In genomic region chr6:39592401-39593214, GRCm38 (mm10) we compare ENCODE assay signal across 8 mouse cellular contexts. TPM values are rescaled to one million over a fixed set of nuclear protein-coding genes. Genes with fewer than 3 reads are reported as not detected.
DNase-seq lines count a peak whose midpoint lies in the region; ATAC-seq and TF ChIP-seq lines count a peak whose summit lies in the region.

Gene Ndufb2, plus strand, starts transcription at chr6:39592574.

- peaks cover 4 to 8% of the 10 kb centered on the region in 2 experiments for H3K36me3 ChIP-seq in MEL (ENCODE audit: control insufficient read depth in 1 of 2, insufficient read depth in 2 of 2, low read length in 2 of 2)
- H3K36me3 ChIP-seq in forebrain, postnatal 0 days (ENCODE audit: insufficient read depth): peaks cover 32% of the 10 kb centered on the region
- peaks cover 11% of the 10 kb centered on the region; the same call in 1 of the 2 replicates for H3K36me3 ChIP-seq in lung, embryonic 15.5 days

- H3K27ac ChIP-seq in MEL (ENCODE audit: control insufficient read depth, low read depth, low read length): peak within 1 kb of the TSS; percentile 63
- peak within 1 kb of the TSS; percentile 98 for H3K27ac ChIP-seq in cerebellum, adult 2 months (ENCODE audit: insufficient read depth, low read length)
- H3K27ac ChIP-seq in forebrain, postnatal 0 days (ENCODE audit: low read depth, low read length): peak within 1 kb of the TSS; percentile 92
- peak within 1 kb of the TSS; percentile 94 for H3K27ac ChIP-seq in lung, embryonic 15.5 days

- H3K4me1 ChIP-seq in MEL (ENCODE audit: control insufficient read depth in 1 of 2, insufficient read depth in 2 of 2, low read length in 2 of 2): peaks cover 3 to 9% of the 10 kb centered on the region in 2 experiments; a peak in 3 of 4 replicates
- H3K4me1 ChIP-seq in cerebellum, adult 2 months (ENCODE audit: control insufficient read depth, insufficient read depth, low read length): peaks cover 9% of the 10 kb centered on the region
- H3K4me1 ChIP-seq in forebrain, postnatal 0 days (ENCODE audit: insufficient read depth): peaks cover 9% of the 10 kb centered on the region; the same call in 1 of the 2 replicates
- peaks cover 11% of the 10 kb centered on the region for H3K4me1 ChIP-seq in lung, embryonic 15.5 days

- DNase-seq in MEL (ENCODE audit: low read depth, low spot score): peak; percentile 97
- DNase-seq in cerebellum, adult 2 months: peak; percentile 96 to 98
- peak; percentile 97 for DNase-seq in forebrain, postnatal 0 days
- DNase-seq in heart, postnatal 4 days: peak; percentile 93
- DNase-seq in layer of hippocampus, adult 8-10 months (ENCODE audit: low spot score in 2 of 2): peak; percentile 93 to 95
- DNase-seq in ovary, adult 18-20 months (ENCODE audit: low spot score): peak; percentile 88
- DNase-seq in thymus, postnatal 0 days (ENCODE audit: low spot score): peak; percentile 93

- no peak for TF ChIP-seq RAD21 in MEL (IDR thresholded peaks at IDR 0.05; ENCODE audit: low read depth, low read length)

- H3K9ac ChIP-seq in MEL (ENCODE audit: control insufficient read depth, low read depth, low read length, poor library complexity, severe bottlenecking): peak within 1 kb of the TSS; percentile 84
- peak within 1 kb of the TSS; percentile 90 for H3K9ac ChIP-seq in forebrain, postnatal 0 days
- peak within 1 kb of the TSS; percentile 89 for H3K9ac ChIP-seq in lung, embryonic 15.5 days

- no peaks in the 10 kb centered on the region for H3K9me3 ChIP-seq in MEL (replicated peaks; ENCODE audit: insufficient read depth, low read length)
- no peaks in the 10 kb centered on the region for H3K9me3 ChIP-seq in forebrain, postnatal 0 days (ENCODE audit: low read length)
- H3K9me3 ChIP-seq in lung, embryonic 15.5 days: no peaks in the 10 kb centered on the region

- H3K79me2 ChIP-seq in MEL (ENCODE audit: control insufficient read depth, insufficient read depth, low read length, poor library complexity): peaks cover 14% of the 10 kb centered on the region

- no peak for TF ChIP-seq CTCF in MEL (IDR thresholded peaks at IDR 0.05 in 2 of 3, conservative IDR thresholded peaks at IDR 0.05 in 1 of 3; ENCODE audit: control insufficient read depth in 1 of 3, insufficient read depth in 1 of 3, low read depth in 2 of 3, low read length in 3 of 3, poor library complexity in 1 of 3, severe bottlenecking in 1 of 3)
- no peak for TF ChIP-seq CTCF in cerebellum, adult 2 months (IDR thresholded peaks at IDR 0.05; ENCODE audit: borderline replicate concordance, insufficient read depth, low read depth, low read length)
- TF ChIP-seq CTCF in forebrain, postnatal 0 days (IDR thresholded peaks at IDR 0.05; ENCODE audit: low read depth): no peak

- H3K4me2 ChIP-seq in forebrain, postnatal 0 days (ENCODE audit: low read depth): peak within 1 kb of the TSS; percentile 66
- H3K4me2 ChIP-seq in lung, embryonic 15.5 days: peak within 1 kb of the TSS; percentile 71

- ATAC-seq in forebrain, postnatal 0 days: peak; percentile 99
- peak; percentile 98 for ATAC-seq in lung, embryonic 15.5 days (ENCODE audit: borderline replicate concordance, extremely low read depth, low FRiP score, low TSS enrichment)

- no peak for TF ChIP-seq EP300 in MEL (IDR thresholded peaks at IDR 0.05; ENCODE audit: low read depth in 1 of 2, low read length in 2 of 2)

- peak; percentile 80 to 91 for TF ChIP-seq POLR2A in MEL (IDR thresholded peaks at IDR 0.05; ENCODE audit: control insufficient read depth in 1 of 2, insufficient read depth in 1 of 2, low read depth in 1 of 2, low read length in 2 of 2, poor library complexity in 1 of 2)
- TF ChIP-seq POLR2A in cerebellum, adult 2 months (IDR thresholded peaks at IDR 0.05; ENCODE audit: borderline replicate concordance, insufficient read depth, low read length): peak; percentile 85; the same call in 1 of the 2 replicates

- under 1% methylated on average over 56 of the region's 56 CpGs for WGBS in cerebellum, adult 2 months
- 2% methylated on average over 49 of the region's 56 CpGs for WGBS in forebrain, postnatal 0 days
- WGBS in lung, embryonic 15.5 days: under 1% methylated on average over 56 of the region's 56 CpGs

- H3K4me3 ChIP-seq in MEL (ENCODE audit: control insufficient read depth in 1 of 2, insufficient read depth in 1 of 2, low read depth in 2 of 2, low read length in 2 of 2): peak within 1 kb of the TSS; percentile 82 to 98
- H3K4me3 ChIP-seq in cerebellum, adult 2 months (replicated peaks; ENCODE audit: insufficient read depth, low read depth, low read length): peak within 1 kb of the TSS; percentile 82
- peak within 1 kb of the TSS; percentile 90 for H3K4me3 ChIP-seq in forebrain, postnatal 0 days (ENCODE audit: low read depth, low read length)
- H3K4me3 ChIP-seq in lung, embryonic 15.5 days: peak within 1 kb of the TSS; percentile 92

- no peaks in the 10 kb centered on the region for H3K27me3 ChIP-seq in MEL (ENCODE audit: control insufficient read depth in 1 of 2, insufficient read depth in 2 of 2, low read length in 2 of 2)
- H3K27me3 ChIP-seq in cerebellum, adult 2 months (ENCODE audit: control insufficient read depth, insufficient read depth, low read length): no peaks in the 10 kb centered on the region
- H3K27me3 ChIP-seq in forebrain, postnatal 0 days (ENCODE audit: insufficient read depth, low read length): no peaks in the 10 kb centered on the region
- H3K27me3 ChIP-seq in lung, embryonic 15.5 days: no peaks in the 10 kb centered on the region

TF ChIP-seq in MEL, 35 proteins besides CTCF, POLR2A, EP300 and RAD21 (continues in another document):
- TF ChIP-seq SIN3A (IDR thresholded peaks at IDR 0.05; ENCODE audit: low read length): peak; percentile 75
- TF ChIP-seq USF2 (IDR thresholded peaks at IDR 0.05; ENCODE audit: borderline replicate concordance in 1 of 2, insufficient read depth in 1 of 2, low read depth in 1 of 2, low read length in 2 of 2): no peak
- TF ChIP-seq GABPA (IDR thresholded peaks at IDR 0.05; ENCODE audit: low read depth, low read length): peak; percentile 42; the same call in 1 of the 2 replicates
- peak; percentile 39; the same call in 1 of the 2 replicates for TF ChIP-seq ETS1 (IDR thresholded peaks at IDR 0.05; ENCODE audit: low read depth, low read length)
- 0 out of 2 replicates have a peak, but pooled peaks have one; percentile 12 for TF ChIP-seq RCOR1 (IDR thresholded peaks at IDR 0.05; ENCODE audit: low read depth, low read length)
- TF ChIP-seq NRF1 (IDR thresholded peaks at IDR 0.05; ENCODE audit: insufficient read depth, low read depth, low read length, poor library complexity, severe bottlenecking): peak; percentile 41; the same call in 1 of the 2 replicates
- peak; percentile 94 for TF ChIP-seq HCFC1 (IDR thresholded peaks at IDR 0.05; ENCODE audit: low read depth, low read length)
- TF ChIP-seq USF1 (IDR thresholded peaks at IDR 0.05; ENCODE audit: low read depth, low read length): 0 out of 2 replicates have a peak, but pooled peaks have one; percentile 23
- no peak for TF ChIP-seq SMC3 (IDR thresholded peaks at IDR 0.05; ENCODE audit: low read depth, low read length)
- no peak for TF ChIP-seq CHD1 (IDR thresholded peaks at IDR 0.05; ENCODE audit: low read depth, low read length)
- peak; percentile 56; the same call in 1 of the 2 replicates for TF ChIP-seq ZKSCAN1 (IDR thresholded peaks at IDR 0.05; ENCODE audit: low read depth, low read length)
- peak; percentile 69; the same call in 1 of the 2 replicates for TF ChIP-seq MYC (IDR thresholded peaks at IDR 0.05; ENCODE audit: low read depth, low read length)
- 0 out of 2 replicates have a peak, but pooled peaks have one; percentile 66 for TF ChIP-seq POLR2AphosphoS5 (IDR thresholded peaks at IDR 0.05; ENCODE audit: borderline replicate concordance, low read depth, low read length)
- TF ChIP-seq CHD2 (IDR thresholded peaks at IDR 0.05; ENCODE audit: low read length): no peak
- peak; percentile 97 for TF ChIP-seq POLR2AphosphoS2 (IDR thresholded peaks at IDR 0.05; ENCODE audit: low read length)
- TF ChIP-seq JUND (IDR thresholded peaks at IDR 0.05; ENCODE audit: low read depth, low read length): no peak
- no peak for TF ChIP-seq E2F4 (IDR thresholded peaks at IDR 0.05; ENCODE audit: borderline replicate concordance, low read depth, low read length)
- TF ChIP-seq BHLHE40 (IDR thresholded peaks at IDR 0.05; ENCODE audit: borderline replicate concordance, low read depth, low read length): no peak
- TF ChIP-seq MAFK (IDR thresholded peaks at IDR 0.05; ENCODE audit: borderline replicate concordance, low read depth, low read length): no peak
- TF ChIP-seq MEF2A (IDR thresholded peaks at IDR 0.05; ENCODE audit: extremely low read depth, insufficient replicate concordance, low read depth, low read length, poor library complexity, severe bottlenecking): peak; percentile 53; the same call in 1 of the 2 replicates
- TF ChIP-seq TAL1 (IDR thresholded peaks at IDR 0.05; ENCODE audit: low read length): no peak
- peak; percentile 25; the same call in 1 of the 2 replicates for TF ChIP-seq MAZ (IDR thresholded peaks at IDR 0.05; ENCODE audit: low read depth, low read length)
- no peak for TF ChIP-seq ZC3H11A (IDR thresholded peaks at IDR 0.05; ENCODE audit: low read depth, low read length)
- peak; percentile 76 for TF ChIP-seq KAT2A (conservative IDR thresholded peaks at IDR 0.05; ENCODE audit: low read depth, low read length)
- TF ChIP-seq UBTF (IDR thresholded peaks at IDR 0.05; ENCODE audit: borderline replicate concordance, insufficient read depth, low read depth, low read length): no peak
- peak; percentile 78 for TF ChIP-seq TBP (IDR thresholded peaks at IDR 0.05; ENCODE audit: low read depth, low read length)
- TF ChIP-seq TCF12 (IDR thresholded peaks at IDR 0.05; ENCODE audit: low read depth, low read length): peak; percentile 65; the same call in 1 of the 2 replicates
- TF ChIP-seq GATA1 (IDR thresholded peaks at IDR 0.05; ENCODE audit: low read depth, low read length): no peak
- TF ChIP-seq MXI1 (IDR thresholded peaks at IDR 0.05; ENCODE audit: low read depth, low read length): peak; percentile 45; the same call in 1 of the 2 replicates

RNA-seq across cellular contexts. Expression of gene Ndufb2, which starts in this region (rescaled TPM):
- total RNA-seq in MEL (2012; rRNA removed): 137 and 144 TPM in 2 replicates
- 10 to 100 TPM in 1 of 2 experiments, not detected in 1; 80.0 TPM for polyA plus RNA-seq in MEL (2012; ENCODE audit: insufficient read depth in 1 of 2, insufficient read length in 2 of 2, low read depth in 1 of 2, low replicate concordance in 2 of 2, missing spikeins in 1 of 2)
- polyA plus RNA-seq in cerebellum, adult 2 months (2012; rRNA removed): 315 and 319 TPM in 2 replicates
- total RNA-seq in forebrain, postnatal 0 days (2014; rRNA removed): 220 and 285 TPM in 2 replicates
- 500 and 654 TPM in 2 replicates for polyA plus RNA-seq in forebrain, postnatal 0 days (2015; fragmentation: Nextera tagmentation; extraction: Ambion mirVana)
- total RNA-seq in heart, postnatal 4 days (2021): 100 to 1,000 TPM; 406 to 449 TPM
- total RNA-seq in layer of hippocampus, adult 8-10 months (2022): 100 to 1,000 TPM; 168 to 170 (median 168) TPM
- 319 and 328 TPM in 2 replicates for polyA plus RNA-seq in lung, embryonic 15.5 days (2015; fragmentation: Nextera tagmentation; extraction: Ambion mirVana)
- polyA plus RNA-seq in thymus, postnatal 0 days (2015; fragmentation: Nextera tagmentation; extraction: Ambion mirVana): 335 and 367 TPM in 2 replicates

Comparison
In these comparisons a context has a peak if more than half of its experiments do, and no peak if none do; other contexts are left out.
1. Peak in every context shown above with its lines: DNase-seq, ATAC-seq, H3K4me3 ChIP-seq and H3K27ac ChIP-seq.